Mouse (Mus musculus) embryonic facial prominence, embryonic 11.5 days (tissue): ENCODE data around the gene Fam71d. TPM values are rescaled to one million over a fixed set of nuclear protein-coding genes. Genes with fewer than 3 reads are reported as not detected.

Experiments
- ATAC-seq: fragments of 200-750 bp; cut with Nextera tagmentation; replicated peaks from 2 replicates; pipeline ENCODE4 v1.8.0; 2017; ENCODE audit warnings: low read depth; ENCODE audit not compliant: insufficient number of reproducible peaks, low FRiP score, low TSS enrichment
- DNase-seq: peaks from one replicate; pipeline ENCODE4 v3.0.0-alpha.2; 2015; ENCODE audit warnings: low spot score
- H3K27ac ChIP-seq: fragments of 300-500 bp; sonication (generic); replicated peaks from 2 replicates; pipeline ENCODE4 v1.5.1; 2014; ENCODE audit warnings: mild to moderate bottlenecking, low read depth, low read length, control low read depth
- H3K27me3 ChIP-seq: fragments of 300-500 bp; sonication (generic); 2 replicates; pipeline ENCODE4 v1.6.1; 2014; ENCODE audit warnings: mild to moderate bottlenecking, low read length, moderate library complexity, mixed read lengths; ENCODE audit not compliant: control insufficient read depth, insufficient read depth
- H3K36me3 ChIP-seq: fragments of 300-500 bp; sonication (generic); replicated peaks from 2 replicates; pipeline ENCODE4 v1.6.1; 2014; ENCODE audit warnings: low read depth, mild to moderate bottlenecking, low read length, moderate library complexity, mixed read lengths; ENCODE audit not compliant: control insufficient read depth, insufficient read depth
- H3K4me1 ChIP-seq: fragments of 300-500 bp; sonication (generic); 2 replicates; pipeline ENCODE4 v1.6.1; 2014; ENCODE audit warnings: low read length, mixed read lengths; ENCODE audit not compliant: control insufficient read depth, insufficient read depth
- H3K4me2 ChIP-seq: fragments of 300-500 bp; sonication (generic); 2 replicates; pipeline ENCODE4 v1.6.1; 2014; ENCODE audit warnings: low read depth, mild to moderate bottlenecking, control low read depth, low read length, moderate library complexity
- H3K4me3 ChIP-seq: fragments of 300-500 bp; sonication (generic); 2 replicates; pipeline ENCODE4 v1.5.1; 2014; ENCODE audit warnings: low read depth, low read length, control low read depth
- H3K9ac ChIP-seq: fragments of 300-500 bp; sonication (generic); replicated peaks from 2 replicates; pipeline ENCODE4 v1.6.1; 2014; ENCODE audit warnings: mild to moderate bottlenecking, control low read depth, low read length
- H3K9me3 ChIP-seq: fragments of 300-500 bp; sonication (generic); replicated peaks from 2 replicates; pipeline ENCODE4 v1.6.1; 2016; ENCODE audit warnings: mild to moderate bottlenecking, low read length, inconsistent platforms, mixed read lengths; ENCODE audit not compliant: control insufficient read depth
- WGBS: fragments of 180-500 bp; shearing (Covaris S2); extraction: QIAGEN DNeasy Blood & Tissue Kit; methylation state at CpG from one replicate; pipeline ENCODE4 v1.1.7; 2014; 5-methylcytosine and 5-hydroxymethylcytosine counted together
- polyA plus RNA-seq: library from polyadenylated mRNA; unstranded; fragments of >200 nt; fragmentation: Nextera tagmentation; extraction: Ambion mirVana; gene quantifications from 2 replicates; pipeline ENCODE4 v1.2.1, GENCODE M21; 2014

The Fam71d gene
- polyA plus RNA-seq, 1 experiment from 2014 or later, result not detected

GRCm38 (mm10) chr12:78747406-78747805, 56.1 kb downstream of the Fam71d start:
- H3K9me3 ChIP-seq, result no peaks in the 10 kb centered on the region
- H3K4me3 ChIP-seq, result no peak overlapping the region
- H3K27me3 ChIP-seq, result no peaks in the 10 kb centered on the region
- no peaks in the 10 kb centered on the region for H3K36me3 ChIP-seq
- no peaks in the 10 kb centered on the region for H3K4me1 ChIP-seq
- H3K27ac ChIP-seq, result no peak overlapping the region
- WGBS, result 56% methylated on average over 1 of the region's 1 CpGs
- DNase-seq (no peak), ATAC-seq (no peak)
- no peak overlapping the region for H3K9ac ChIP-seq
- no peak overlapping the region for H3K4me2 ChIP-seq

DNA sequence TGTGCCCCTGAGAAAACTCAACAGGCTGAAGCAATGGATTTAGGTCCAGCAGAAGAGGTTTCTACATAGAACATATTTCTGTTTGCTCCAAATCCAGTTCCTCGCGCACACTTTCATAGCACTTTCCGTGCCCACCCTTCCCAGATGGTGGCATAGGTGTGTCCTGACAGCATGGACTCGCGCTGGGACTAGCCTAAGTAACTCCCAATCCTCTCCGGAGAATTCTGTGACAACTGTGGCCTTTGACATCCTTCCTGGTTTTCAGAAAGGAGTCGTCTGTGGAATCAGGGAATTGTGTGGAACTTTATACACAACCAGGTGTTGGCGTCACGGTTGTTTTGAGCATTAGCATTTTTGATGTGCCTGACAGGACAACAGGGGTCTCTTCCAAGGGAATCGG, 56.8 kb downstream of the Fam71d start:
- H3K4me3 ChIP-seq, result peak overlapping the region; percentile 86
- ATAC-seq (no peak), DNase-seq (peak; percentile 36)
- no peaks in the 10 kb centered on the region for H3K9me3 ChIP-seq
- H3K9ac ChIP-seq, result peak overlapping the region; percentile 66
- H3K4me1 ChIP-seq, result no peaks in the 10 kb centered on the region
- H3K27me3 ChIP-seq, result no peaks in the 10 kb centered on the region
- no peaks in the 10 kb centered on the region for H3K36me3 ChIP-seq
- WGBS, result under 1% methylated on average over 10 of the region's 10 CpGs
- H3K27ac ChIP-seq, result no peak overlapping the region
- H3K4me2 ChIP-seq, result peak overlapping the region; percentile 70

- Histone ChIP-seq H3K36me3 (no peaks in the 10 kb centered on the region), H3K4me2 (peak within 1 kb of the TSS; percentile 70), H3K4me1 (no peaks in the 10 kb centered on the region), H3K9ac (peak within 1 kb of the TSS; percentile 88), H3K27me3 (no peaks in the 10 kb centered on the region), H3K27ac (peak within 1 kb of the TSS; percentile 94), H3K4me3 (peak within 1 kb of the TSS; percentile 86), H3K9me3 (no peaks in the 10 kb centered on the region)
- ATAC-seq (peak; percentile 100), DNase-seq (peak; percentile 98)
- under 1% methylated on average over 72 of the region's 98 CpGs for WGBS
Observed at GRCm38 (mm10) chr12:78748557-78749377, 57.4 kb downstream of the Fam71d start, which contains the start of gene Mpp5. TSS of gene Mpp5 (plus strand) at chr12:78748907.

- Histone ChIP-seq H3K27me3 (no peaks in the 10 kb centered on the region), H3K36me3 (no peaks in the 10 kb centered on the region), H3K9me3 (no peaks in the 10 kb centered on the region), H3K4me2 (peak overlapping the region; percentile 59), H3K4me3 (peak overlapping the region; percentile 86), H3K4me1 (no peaks in the 10 kb centered on the region), H3K9ac (peak overlapping the region; percentile 88), H3K27ac (peak overlapping the region; percentile 94)
- ATAC-seq (peak; percentile 44; the same call in 1 of the 2 replicates), DNase-seq (peak; percentile 63)
- WGBS, result under 1% methylated on average over 25 of the region's 25 CpGs
Observed at GRCm38 (mm10) chr12:78749378-78749801, 58.1 kb downstream of the Fam71d start.

DNA sequence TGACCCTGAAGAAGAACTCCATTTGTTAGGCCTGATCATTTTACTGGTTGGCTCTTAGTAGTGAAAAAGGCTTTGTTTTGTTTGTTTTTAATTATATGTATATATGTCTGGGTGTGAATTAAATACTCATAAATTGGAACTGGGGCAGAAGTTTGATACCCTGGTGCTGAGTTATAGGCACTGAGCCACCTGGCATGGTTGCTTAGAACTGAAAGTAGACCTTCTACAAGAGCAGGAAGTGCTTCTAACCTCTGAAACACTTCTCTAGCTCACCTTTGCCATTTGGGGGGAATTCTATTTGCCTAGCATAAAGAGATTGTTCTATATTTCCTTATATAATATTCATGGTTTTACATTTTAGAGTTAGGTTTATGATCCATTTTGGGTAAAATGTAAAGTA, 70.6 kb downstream of the Fam71d start:
- no peaks in the 10 kb centered on the region for H3K36me3 ChIP-seq
- H3K27me3 ChIP-seq, result no peaks in the 10 kb centered on the region
- H3K9ac ChIP-seq, result no peak overlapping the region
- no peaks in the 10 kb centered on the region for H3K9me3 ChIP-seq
- DNase-seq (no peak), ATAC-seq (no peak)
- H3K4me1 ChIP-seq, result no peaks in the 10 kb centered on the region
- H3K4me2 ChIP-seq, result no peak overlapping the region
- no peak overlapping the region for H3K27ac ChIP-seq
- no peak overlapping the region for H3K4me3 ChIP-seq

DNA sequence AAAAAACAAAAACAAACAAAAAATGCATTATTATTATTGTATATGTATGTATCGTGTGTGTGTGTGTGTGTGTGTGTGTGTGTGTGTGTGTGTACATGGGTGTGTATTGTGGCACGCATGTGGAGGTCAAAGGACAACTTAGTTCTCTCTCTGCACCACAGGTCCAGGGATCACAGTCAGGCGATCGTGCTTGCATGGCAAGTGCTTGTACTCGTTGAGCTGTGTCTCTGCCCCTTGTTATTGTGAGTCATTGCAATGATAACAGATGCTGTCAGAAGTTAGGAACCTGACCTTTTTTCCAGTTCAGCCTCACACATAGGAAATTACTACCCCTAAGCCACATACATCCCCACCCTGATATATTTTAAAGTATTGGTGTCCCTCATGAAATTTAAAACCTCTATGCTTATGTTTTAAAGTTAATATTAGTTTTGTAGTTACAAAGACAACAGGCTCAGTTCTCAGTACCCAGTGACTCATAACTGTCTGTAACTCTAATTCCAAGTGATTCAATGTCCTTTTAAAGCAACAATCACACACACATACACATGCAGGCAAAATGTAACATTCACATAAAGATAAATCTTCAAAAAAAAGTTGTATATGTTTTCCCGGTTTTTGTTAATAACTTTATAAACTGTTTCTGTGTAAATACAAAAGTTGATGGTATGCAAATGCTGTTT, 77.8 kb downstream of the Fam71d start:
- Histone ChIP-seq H3K27me3 (no peaks in the 10 kb centered on the region), H3K4me3 (no peak overlapping the region), H3K36me3 (no peaks in the 10 kb centered on the region), H3K4me2 (no peak overlapping the region), H3K27ac (no peak overlapping the region), H3K9ac (no peak overlapping the region), H3K4me1 (no peaks in the 10 kb centered on the region), H3K9me3 (no peaks in the 10 kb centered on the region)
- WGBS, result 78% methylated on average over 6 of the region's 6 CpGs
- no peak for DNase-seq
- ATAC-seq, result no peak

GRCm38 (mm10) chr12:78773211-78773610, 81.9 kb downstream of the Fam71d start:
- ATAC-seq (no peak), DNase-seq (no peak)
- H3K4me3 ChIP-seq, result no peak overlapping the region
- H3K4me2 ChIP-seq, result no peak overlapping the region
- WGBS, result 73% methylated on average over 2 of the region's 2 CpGs
- no peak overlapping the region for H3K27ac ChIP-seq
- H3K9ac ChIP-seq, result no peak overlapping the region
- H3K4me1 ChIP-seq, result no peaks in the 10 kb centered on the region
- H3K9me3 ChIP-seq, result no peaks in the 10 kb centered on the region
- H3K36me3 ChIP-seq, result no peaks in the 10 kb centered on the region
- H3K27me3 ChIP-seq, result no peaks in the 10 kb centered on the region

- H3K9me3 ChIP-seq, result no peaks in the 10 kb centered on the region
- no peak; the same call in 1 of the 2 replicates for ATAC-seq
- H3K4me1 ChIP-seq, result no peaks in the 10 kb centered on the region
- 25% methylated on average over 2 of the region's 2 CpGs for WGBS
- H3K4me2 ChIP-seq, result no peak overlapping the region
- DNase-seq, result no peak
- H3K27ac ChIP-seq, result no peak overlapping the region
- H3K9ac ChIP-seq, result no peak overlapping the region
- H3K27me3 ChIP-seq, result no peaks in the 10 kb centered on the region
- H3K4me3 ChIP-seq, result no peak overlapping the region
- H3K36me3 ChIP-seq, result no peaks in the 10 kb centered on the region
Observed at GRCm38 (mm10) chr12:78777916-78778315, 86.6 kb downstream of the Fam71d start.
